Mouse (Mus musculus) liver, embryonic 16.5 days (tissue): Measurements from ENCODE around the gene Cyth3. TPM values are rescaled to one million over a fixed set of nuclear protein-coding genes. Genes with fewer than 3 reads are reported as not detected.

ENCODE experiments used
- ATAC-seq: fragments of 200-750 bp; cut with Nextera tagmentation; 2 replicates; pipeline ENCODE4 v1.8.0; 2017; ENCODE audit warnings: low read depth, mild to moderate bottlenecking, moderate number of reproducible peaks, moderate library complexity
- H3K27ac ChIP-seq: fragments of 300-500 bp; sonication (generic); 2 replicates; pipeline ENCODE4 v1.5.1; 2014; ENCODE audit warnings: mild to moderate bottlenecking, low read length
- H3K27me3 ChIP-seq: fragments of 300-500 bp; sonication (generic); 2 replicates; pipeline ENCODE4 v1.6.1; 2014; ENCODE audit warnings: low read depth, low read length, mixed read lengths; ENCODE audit not compliant: control insufficient read depth, insufficient read depth
- H3K36me3 ChIP-seq: fragments of 300-500 bp; sonication (generic); 2 replicates; pipeline ENCODE4 v1.6.1; 2014; ENCODE audit warnings: mild to moderate bottlenecking; ENCODE audit not compliant: control insufficient read depth, insufficient read depth
- H3K4me1 ChIP-seq: fragments of 300-500 bp; sonication (generic); 2 replicates; pipeline ENCODE4 v1.6.1; 2014; ENCODE audit warnings: low read depth, low read length, mixed read lengths; ENCODE audit not compliant: control insufficient read depth
- H3K4me2 ChIP-seq: fragments of 300-500 bp; sonication (generic); 2 replicates; pipeline ENCODE4 v1.6.1; 2014; ENCODE audit warnings: low read depth, low read length, mixed read lengths
- H3K4me3 ChIP-seq: fragments of 300-500 bp; sonication (generic); 2 replicates; pipeline ENCODE4 v1.5.1; 2014; ENCODE audit warnings: low read depth, mild to moderate bottlenecking, low read length
- H3K9ac ChIP-seq: fragments of 300-500 bp; sonication (generic); 2 replicates; pipeline ENCODE4 v1.6.1; 2014; ENCODE audit warnings: low read depth, low read length
- H3K9me3 ChIP-seq: fragments of 300-500 bp; sonication (generic); replicated peaks from 2 replicates; pipeline ENCODE4 v1.6.1; 2016; ENCODE audit warnings: low read length; ENCODE audit not compliant: control insufficient read depth
- WGBS: fragments of 180-500 bp; shearing (Covaris S2); extraction: QIAGEN DNeasy Blood & Tissue Kit; methylation state at CpG from one replicate; pipeline ENCODE4 v1.1.7; 2014; ENCODE audit not compliant: insufficient replicate concordance; 5-methylcytosine and 5-hydroxymethylcytosine counted together
- polyA plus RNA-seq: library from polyadenylated mRNA; unstranded; fragments of >200 nt; fragmentation: Nextera tagmentation; extraction: Ambion mirVana; gene quantifications from 2 replicates; pipeline ENCODE4 v1.2.1, GENCODE M21; 2015

Gene Cyth3
- polyA plus RNA-seq, 1 experiment from 2014 or later, result 34.7 TPM

GRCm38 (mm10) chr5:143656708-143657245, 34.5 kb downstream of the Cyth3 start:
- no peak overlapping the region for H3K4me2 ChIP-seq
- no peaks in the 10 kb centered on the region for H3K27me3 ChIP-seq
- ATAC-seq, result no peak
- no peaks in the 10 kb centered on the region for H3K36me3 ChIP-seq
- peak overlapping the region; percentile 50 for H3K9ac ChIP-seq
- no peak overlapping the region for H3K4me3 ChIP-seq
- H3K27ac ChIP-seq, result peak overlapping the region; percentile 92
- H3K9me3 ChIP-seq, result no peaks in the 10 kb centered on the region
- H3K4me1 ChIP-seq, result peaks cover 76% of the 10 kb centered on the region
- WGBS, result 82% methylated on average over 2 of the region's 2 CpGs

GRCm38 (mm10) chr5:143659021-143659523, 36.8 kb downstream of the Cyth3 start:
- ATAC-seq, result no peak

GRCm38 (mm10) chr5:143663074-143663687, 40.9 kb downstream of the Cyth3 start:
- H3K4me1 ChIP-seq, result peaks cover 32% of the 10 kb centered on the region
- no peak overlapping the region for H3K9ac ChIP-seq
- no peak overlapping the region for H3K4me2 ChIP-seq
- no peaks in the 10 kb centered on the region for H3K36me3 ChIP-seq
- H3K4me3 ChIP-seq, result no peak overlapping the region
- no peaks in the 10 kb centered on the region for H3K9me3 ChIP-seq
- no peak for ATAC-seq
- no peaks in the 10 kb centered on the region for H3K27me3 ChIP-seq
- no peak overlapping the region for H3K27ac ChIP-seq
- WGBS, result 53% methylated on average over 7 of the region's 7 CpGs

More at GRCm38 (mm10) chr5:143659021-143659523, 36.8 kb downstream of the Cyth3 start:
- WGBS, result 36% methylated on average over 8 of the region's 8 CpGs
- H3K27me3 ChIP-seq, result no peaks in the 10 kb centered on the region
- H3K9me3 ChIP-seq, result no peaks in the 10 kb centered on the region
- H3K4me3 ChIP-seq, result no peak overlapping the region
- no peaks in the 10 kb centered on the region for H3K36me3 ChIP-seq
- H3K4me2 ChIP-seq, result no peak overlapping the region
- H3K4me1 ChIP-seq, result peaks cover 55% of the 10 kb centered on the region
- no peak overlapping the region for H3K9ac ChIP-seq
- peak overlapping the region; percentile 40; the same call in 1 of the 2 replicates for H3K27ac ChIP-seq

GRCm38 (mm10) chr5:143665561-143665960, 43.3 kb downstream of the Cyth3 start:
- Histone ChIP-seq H3K4me1 (peaks cover 20% of the 10 kb centered on the region), H3K9ac (no peak overlapping the region; the same call in 1 of the 2 replicates), H3K4me2 (no peak overlapping the region), H3K36me3 (no peaks in the 10 kb centered on the region), H3K9me3 (no peaks in the 10 kb centered on the region), H3K4me3 (no peak overlapping the region), H3K27me3 (no peaks in the 10 kb centered on the region), H3K27ac (0 out of 2 replicates have a peak overlapping the region, but pooled peaks have one; percentile 7)
- WGBS, result 81% methylated on average over 2 of the region's 2 CpGs
- no peak for ATAC-seq

GRCm38 (mm10) chr5:143666015-143666414, 43.8 kb downstream of the Cyth3 start:
- 24% methylated on average over 1 of the region's 1 CpGs for WGBS
- H3K36me3 ChIP-seq, result no peaks in the 10 kb centered on the region
- no peaks in the 10 kb centered on the region for H3K27me3 ChIP-seq
- H3K9me3 ChIP-seq, result no peaks in the 10 kb centered on the region
- H3K4me1 ChIP-seq, result peaks cover 21% of the 10 kb centered on the region
- no peak overlapping the region for H3K4me3 ChIP-seq
- 0 out of 2 replicates have a peak overlapping the region, but pooled peaks have one; percentile 42 for H3K27ac ChIP-seq
- H3K4me2 ChIP-seq, result no peak overlapping the region
- peak; percentile 83 for ATAC-seq
- no peak overlapping the region for H3K9ac ChIP-seq

GRCm38 (mm10) chr5:143668884-143669283, 46.6 kb downstream of the Cyth3 start:
- 81% methylated on average over 2 of the region's 2 CpGs for WGBS
- Histone ChIP-seq H3K4me2 (no peak overlapping the region), H3K9me3 (no peaks in the 10 kb centered on the region), H3K27ac (no peak overlapping the region), H3K4me1 (peaks cover 33% of the 10 kb centered on the region), H3K4me3 (no peak overlapping the region), H3K9ac (no peak overlapping the region), H3K27me3 (no peaks in the 10 kb centered on the region), H3K36me3 (no peaks in the 10 kb centered on the region)
- ATAC-seq, result no peak

GRCm38 (mm10) chr5:143669393-143669792, 47.1 kb downstream of the Cyth3 start:
- 43% methylated on average over 2 of the region's 2 CpGs for WGBS
- Histone ChIP-seq H3K27ac (0 out of 2 replicates have a peak overlapping the region, but pooled peaks have one; percentile 23), H3K9me3 (no peaks in the 10 kb centered on the region), H3K9ac (no peak overlapping the region), H3K4me3 (no peak overlapping the region), H3K4me2 (no peak overlapping the region), H3K4me1 (peaks cover 37% of the 10 kb centered on the region), H3K36me3 (no peaks in the 10 kb centered on the region), H3K27me3 (no peaks in the 10 kb centered on the region)
- ATAC-seq, result no peak

- Histone ChIP-seq H3K27me3 (no peaks in the 10 kb centered on the region), H3K9me3 (no peaks in the 10 kb centered on the region), H3K36me3 (no peaks in the 10 kb centered on the region), H3K4me2 (no peak overlapping the region), H3K4me3 (no peak overlapping the region), H3K4me1 (peaks cover 37% of the 10 kb centered on the region), H3K27ac (0 out of 2 replicates have a peak overlapping the region, but pooled peaks have one; percentile 23), H3K9ac (no peak overlapping the region)
- ATAC-seq, result no peak
- WGBS, result 14% methylated on average over 2 of the region's 2 CpGs
Measured at GRCm38 (mm10) chr5:143669839-143670238, 47.6 kb downstream of the Cyth3 start.

GRCm38 (mm10) chr5:143670740-143671415, 48.6 kb downstream of the Cyth3 start:
- Histone ChIP-seq H3K27me3 (no peaks in the 10 kb centered on the region), H3K9ac (no peak overlapping the region), H3K4me3 (no peak overlapping the region), H3K9me3 (no peaks in the 10 kb centered on the region), H3K4me2 (no peak overlapping the region), H3K4me1 (peaks cover 33% of the 10 kb centered on the region), H3K36me3 (no peaks in the 10 kb centered on the region), H3K27ac (no peak overlapping the region)
- WGBS, result 82% methylated on average over 6 of the region's 6 CpGs
- no peak for ATAC-seq
